Mouse (Mus musculus) lung, adult 2 months (tissue): ENCODE measurements around the gene Ndufaf1.

Experiments used
- CTCF ChIP-seq: fragments of 200-500 bp; IDR thresholded peaks from 2 replicates; pipeline ENCODE4 v1.5.1; 2011; ENCODE audit warnings: mild to moderate bottlenecking, low read length, control low read depth; ENCODE audit not compliant: insufficient read depth
- POLR2A ChIP-seq: fragments of 200-500 bp; IDR thresholded peaks from 2 replicates; pipeline ENCODE4 v1.6.1; 2011; ENCODE audit warnings: low read depth, mild to moderate bottlenecking, control low read depth, low read length, borderline replicate concordance; ENCODE audit errors: extremely low read depth

- TF ChIP-seq CTCF (no peak), POLR2A (peak; percentile 83; the same call in 1 of the 2 replicates)
These were observed 12.0 kb upstream of the Ndufaf1 start, which contains the start of gene Rtf1 for GRCm38 (mm10) chr2:119674525-119675214.
